Mouse (Mus musculus): ENCODE measurements around the gene Mccc2. TPM values are rescaled to one million over a fixed set of nuclear protein-coding genes. Genes with fewer than 3 reads are reported as not detected.

Gene Mccc2
- polyA plus RNA-seq, 1 experiment from 2014 or later = 30.4 TPM

Other genes with a start within 250 kb of the Mccc2 start
- not detected in 2 replicates for gene Cartpt, start 114.5 kb downstream of the Mccc2 start, polyA plus RNA-seq (2016; fragmentation: Nextera tagmentation; extraction: Ambion mirVana)
- 24.9 and 26.6 TPM in 2 replicates for gene Bdp1, start 88.4 kb upstream of the Mccc2 start, polyA plus RNA-seq (2016; fragmentation: Nextera tagmentation; extraction: Ambion mirVana)
- gene Serf1, start 92.4 kb upstream of the Mccc2 start, polyA plus RNA-seq (2016; fragmentation: Nextera tagmentation; extraction: Ambion mirVana) = 126 and 131 TPM in 2 replicates
- 31.0 and 37.2 TPM in 2 replicates for gene Smn1, start 109.2 kb upstream of the Mccc2 start, polyA plus RNA-seq (2016; fragmentation: Nextera tagmentation; extraction: Ambion mirVana)
- gene Naip2, start 186.5 kb upstream of the Mccc2 start, polyA plus RNA-seq (2016; fragmentation: Nextera tagmentation; extraction: Ambion mirVana) = 0.12 and 0.17 TPM in 2 replicates
- 0.10 TPM in 1 of 2 replicates, not detected in the other for gene Naip5, start 230.7 kb upstream of the Mccc2 start, polyA plus RNA-seq (2016; fragmentation: Nextera tagmentation; extraction: Ambion mirVana)